Mouse (Mus musculus): ENCODE data around the gene Josd1.
A peak's percentile ranks its signal among the peaks of the same experiment; 100 is the strongest.

Josd1 gene

DNA sequence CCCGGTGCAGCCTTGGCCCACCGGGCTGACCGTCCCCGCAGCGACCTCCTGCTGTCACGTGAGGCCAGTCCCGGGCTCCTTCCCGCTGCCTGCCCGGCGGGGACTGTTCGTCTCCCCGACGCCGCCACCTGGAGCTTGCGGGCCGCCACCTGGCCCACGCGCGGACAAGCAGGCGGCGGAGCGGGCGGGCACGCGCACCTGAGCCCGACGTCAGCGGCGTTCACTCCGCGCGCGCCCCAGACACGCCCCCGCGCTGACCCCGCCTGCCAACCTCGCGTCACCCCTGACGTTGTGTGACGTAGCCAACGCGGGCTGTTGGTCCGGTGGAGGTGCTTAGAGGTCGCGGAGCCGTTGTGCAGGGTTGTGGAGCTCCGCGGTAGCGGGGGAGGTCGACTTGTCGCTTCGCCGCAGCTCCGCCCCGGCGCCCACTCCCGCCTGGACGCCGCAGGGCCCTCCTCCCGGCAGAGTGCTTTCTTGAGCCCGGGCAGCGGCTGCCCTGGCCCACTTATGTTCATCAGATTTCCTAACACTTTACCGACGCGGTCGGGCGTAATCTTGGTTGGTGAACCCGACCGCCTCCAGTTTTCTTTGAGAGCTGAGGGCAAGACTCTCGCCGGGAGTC, at the start of gene Josd1:
TSS of gene Josd1 (minus strand) at position 274 of the 622 bp plus-strand sequence.
- DNase-seq: peak; percentile 97 to 98

- DNase-seq: no peak
Measured at GRCm38 (mm10) chr15:79734311-79734710, 46.6 kb upstream of the Josd1 start.

DNA sequence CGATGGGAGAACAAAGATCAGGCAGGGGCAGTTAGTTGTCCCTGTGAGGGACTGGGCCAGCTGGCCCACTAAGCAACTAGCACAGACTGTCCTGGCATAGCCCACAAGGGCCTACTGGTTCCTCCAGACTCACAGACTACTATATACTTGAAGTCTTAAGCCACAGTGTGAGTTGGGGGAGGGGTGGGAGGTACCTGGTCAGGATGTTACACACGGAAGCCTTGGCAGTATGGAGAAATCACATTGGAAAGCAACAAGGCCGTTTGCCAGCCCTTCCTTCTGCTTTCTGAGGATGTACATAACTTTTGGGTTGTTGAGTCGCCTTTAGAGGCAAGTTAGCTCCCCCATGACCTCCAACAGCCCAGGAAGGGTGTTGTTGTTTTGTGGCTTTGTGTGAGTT, 45.9 kb upstream of the Josd1 start:
- no peak for DNase-seq

GRCm38 (mm10) chr15:79733192-79733591, 45.5 kb upstream of the Josd1 start:
- no peak for DNase-seq

GRCm38 (mm10) chr15:79731554-79731953, 43.8 kb upstream of the Josd1 start:
- no peak for DNase-seq

DNA sequence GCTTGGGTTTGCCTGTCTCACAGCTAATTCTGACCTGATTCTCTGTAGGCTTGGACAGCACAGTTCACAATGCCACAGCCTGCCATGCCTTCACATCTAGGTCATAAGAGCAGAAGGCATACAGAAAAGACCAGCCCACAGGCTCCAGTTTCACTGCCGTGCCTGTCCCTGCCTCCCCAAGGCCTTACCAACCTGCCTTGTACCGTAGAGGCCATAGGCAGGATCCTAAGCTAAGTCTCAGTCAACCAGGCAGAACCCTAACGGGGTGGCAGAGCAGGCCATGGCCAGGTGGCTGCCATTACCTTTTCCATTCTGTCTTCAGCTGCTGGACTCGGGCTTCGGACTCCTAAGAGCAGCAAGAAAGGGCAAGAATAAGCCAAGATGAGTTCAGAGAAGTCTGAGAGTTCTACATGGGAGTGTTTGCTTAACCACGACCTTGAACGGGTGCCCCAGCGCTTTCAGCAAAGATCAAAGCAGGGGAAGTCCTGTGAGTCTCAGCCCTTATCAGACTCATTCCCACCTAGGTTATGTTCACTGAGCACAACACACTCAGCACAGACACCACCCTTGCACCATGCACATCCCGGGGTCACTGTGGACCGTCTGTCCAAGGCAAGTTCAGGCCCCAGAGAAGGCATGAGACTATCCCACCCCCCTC, 41.1 kb upstream of the Josd1 start:
- no peak for DNase-seq

DNA sequence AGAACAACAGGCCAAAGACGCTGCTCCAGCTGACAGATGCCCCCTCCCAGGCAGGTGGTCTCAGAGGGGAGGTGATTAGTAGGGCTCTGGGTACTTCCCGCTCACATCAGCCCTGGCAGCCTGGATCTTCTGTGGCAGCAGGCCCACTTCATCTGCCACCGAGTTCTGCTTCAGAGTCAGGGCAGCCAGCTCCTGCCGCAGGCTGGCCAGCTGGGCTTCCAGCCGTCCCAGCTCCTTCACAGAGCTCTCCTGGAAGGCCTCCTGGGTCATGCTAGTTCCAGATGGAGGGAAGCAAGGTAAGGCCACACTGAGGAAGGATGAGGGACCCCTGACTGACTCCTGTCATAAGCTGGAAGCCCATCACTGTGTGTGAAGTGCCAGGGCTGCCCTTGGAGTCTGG, 40.6 kb upstream of the Josd1 start:
- no peak for DNase-seq

DNA sequence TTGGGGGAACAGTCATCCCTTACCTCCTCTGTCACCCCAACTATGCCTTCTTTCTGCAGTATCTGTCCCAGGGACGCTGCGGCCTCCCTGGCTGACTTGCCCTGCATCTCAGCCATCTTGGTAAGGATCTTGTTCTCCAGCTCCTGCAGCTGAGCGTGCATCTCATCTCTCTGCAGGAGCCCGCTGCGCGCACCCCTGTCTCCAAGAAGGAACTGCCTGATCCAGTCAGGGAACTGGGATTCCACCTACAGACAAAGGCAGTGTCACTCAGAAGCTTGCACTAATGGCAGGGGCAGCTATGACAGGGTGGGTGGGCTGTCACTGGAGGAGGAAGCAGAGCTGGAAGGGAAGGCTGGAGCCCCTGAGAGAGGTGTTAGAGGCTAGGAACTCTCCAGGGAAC, 40.1 kb upstream of the Josd1 start:
- no peak for DNase-seq

- no peak for DNase-seq
Measured at GRCm38 (mm10) chr15:79725190-79725789, 37.6 kb upstream of the Josd1 start.

DNA sequence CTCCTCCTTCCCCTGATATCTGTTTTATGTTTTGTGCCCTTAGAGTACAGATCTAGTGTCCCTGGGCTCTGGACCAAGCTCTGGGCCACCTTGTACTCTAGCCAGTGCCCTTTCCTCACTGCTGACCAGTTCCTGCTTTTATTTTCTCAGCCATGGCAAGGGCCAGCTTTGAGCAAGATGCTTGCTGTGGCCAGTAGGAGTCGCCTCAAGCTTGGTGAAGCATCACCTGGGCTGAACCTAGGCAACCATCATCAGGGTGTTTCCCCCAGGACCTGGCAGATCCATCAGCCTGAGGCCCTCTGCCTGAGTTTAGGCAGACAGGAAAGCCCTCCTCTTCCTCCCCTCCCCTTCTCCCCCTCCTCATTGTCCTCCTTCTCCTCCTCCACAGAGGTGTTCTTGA, 35.7 kb upstream of the Josd1 start:
- peak; percentile 46 to 49 for DNase-seq

GRCm38 (mm10) chr15:79720796-79721195, 33.1 kb upstream of the Josd1 start:
- no peak for DNase-seq

GRCm38 (mm10) chr15:79720267-79720666, 32.5 kb upstream of the Josd1 start:
- no peak for DNase-seq

- no peak for DNase-seq
Measured at GRCm38 (mm10) chr15:79716710-79717109, 29.0 kb upstream of the Josd1 start.

DNA sequence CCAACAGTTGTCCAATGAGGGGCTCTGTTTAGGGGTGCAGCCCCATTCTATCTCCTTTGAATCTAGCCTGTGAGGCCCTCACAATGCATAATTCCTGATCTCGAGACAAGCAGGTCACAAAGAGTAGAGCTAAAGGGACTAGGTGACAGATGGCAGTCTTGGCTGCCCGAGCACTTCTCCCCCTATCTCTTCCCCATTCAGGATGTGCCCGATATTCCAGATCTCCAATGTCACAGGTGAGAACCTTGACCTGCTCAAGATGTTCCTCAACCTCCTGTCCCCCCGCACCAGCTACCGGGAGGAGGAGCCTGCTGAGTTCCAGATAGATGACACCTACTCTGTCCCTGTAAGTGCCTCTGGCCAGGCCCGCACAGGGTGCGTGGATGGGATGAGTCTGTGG, 27.9 kb upstream of the Josd1 start:
- DNase-seq: no peak

DNA sequence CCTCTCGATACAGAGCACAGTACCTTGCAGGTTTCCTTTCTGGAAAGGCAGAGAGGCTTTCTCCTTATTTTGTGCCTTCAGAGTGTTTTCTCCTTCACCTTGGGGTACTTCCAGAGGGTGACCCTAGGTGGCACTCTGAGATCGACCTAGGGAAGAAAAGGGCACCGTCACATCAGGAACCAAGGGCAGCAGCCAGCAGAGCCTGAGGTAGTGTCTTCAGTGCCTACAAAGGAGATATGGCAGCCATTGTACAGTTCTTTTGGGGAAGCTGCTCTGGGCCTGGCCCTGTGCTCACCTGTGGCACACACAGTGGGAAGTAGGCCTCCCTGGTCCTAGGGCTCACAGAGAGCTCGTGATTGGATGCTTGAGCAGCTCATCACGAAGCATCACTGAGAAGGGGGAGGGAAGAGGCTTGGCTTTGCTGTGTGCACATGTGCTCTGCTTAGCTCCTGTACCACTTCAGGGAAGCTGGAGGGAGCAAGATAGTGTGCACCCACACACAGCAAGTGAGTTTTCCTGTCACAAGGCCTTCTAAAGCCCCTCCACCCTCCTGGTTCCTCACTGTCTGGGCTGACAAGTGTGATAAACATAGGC, 20.6 kb upstream of the Josd1 start:
- no peak for DNase-seq

DNA sequence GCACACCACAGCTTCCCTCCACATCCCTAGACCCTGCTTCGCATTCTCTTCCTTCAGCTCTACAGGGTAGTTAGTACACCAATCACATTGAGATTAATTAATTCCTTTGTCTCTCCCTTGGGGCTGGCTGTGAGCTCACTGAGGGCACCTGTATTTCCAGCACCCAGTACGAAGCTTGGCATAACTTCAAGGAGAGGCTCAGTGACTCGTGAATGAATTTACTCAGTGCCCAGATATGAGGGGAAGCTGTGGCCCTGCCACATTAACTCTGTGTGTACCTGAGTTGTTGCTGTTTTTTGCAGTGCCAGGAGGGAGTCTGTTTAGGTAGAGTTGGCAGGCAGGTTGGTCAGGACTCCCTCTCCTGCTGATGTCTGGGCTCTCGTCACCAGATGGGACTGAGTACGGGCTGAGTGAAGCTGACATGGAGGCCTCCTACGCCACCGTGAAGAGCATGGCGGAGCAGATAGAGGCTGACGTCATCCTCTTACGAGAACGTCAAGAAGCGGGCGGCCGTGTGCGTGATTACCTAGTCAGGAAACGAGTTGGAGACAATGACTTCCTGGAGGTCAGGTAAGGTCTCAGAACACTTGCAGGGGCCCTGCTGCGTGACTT, 19.0 kb upstream of the Josd1 start:
- DNase-seq: no peak

DNA sequence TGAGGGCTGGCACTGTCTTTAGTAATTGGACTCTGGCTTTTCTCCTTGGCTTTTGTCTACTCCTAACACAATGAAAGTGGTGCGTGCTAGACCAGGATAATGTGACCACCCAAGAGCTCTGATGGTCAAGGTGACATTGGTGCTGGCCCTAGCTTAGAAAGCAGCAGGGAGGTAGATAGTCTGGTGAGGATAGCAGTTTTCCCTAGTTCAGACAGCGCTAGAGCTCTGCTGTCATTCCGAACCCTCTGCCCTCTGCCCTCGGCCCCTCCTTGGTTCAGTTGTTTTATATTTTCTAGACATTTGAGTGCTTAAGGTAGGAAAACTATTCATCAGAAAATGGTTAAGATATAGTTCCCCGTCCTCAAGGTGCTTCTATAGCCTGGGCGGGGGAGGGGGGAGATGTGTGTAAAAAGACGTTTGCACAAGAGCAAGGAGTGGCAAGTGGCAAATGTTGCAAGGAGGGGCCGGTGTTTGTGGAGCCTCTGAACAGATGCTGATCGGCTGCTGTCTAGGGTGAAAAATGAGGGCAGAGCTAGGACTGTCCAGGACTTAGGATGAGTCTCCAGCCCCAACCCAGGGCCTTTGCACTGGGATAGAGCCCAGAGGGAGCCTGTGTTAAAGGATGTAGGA, 10.0 kb upstream of the Josd1 start:
- DNase-seq: no peak

DNA sequence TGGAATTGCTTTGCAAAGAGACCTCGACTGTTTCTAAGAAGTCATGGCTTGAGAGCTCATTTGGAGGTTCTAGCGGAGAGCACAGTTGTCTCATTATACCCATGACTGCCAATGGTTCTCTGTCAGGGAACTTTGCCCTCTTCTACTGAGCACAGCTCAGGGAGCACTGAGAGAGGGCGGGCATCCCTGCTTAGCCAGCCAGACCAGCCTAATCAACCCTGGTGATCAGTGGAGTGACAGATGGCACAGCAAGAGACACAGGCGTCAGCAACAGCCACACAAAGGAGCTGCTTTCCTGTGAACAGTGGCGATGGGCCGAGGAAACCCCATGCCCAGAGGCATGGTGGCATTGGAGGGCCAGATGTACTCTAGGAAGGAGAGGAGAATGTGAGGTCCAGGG, 9.3 kb upstream of the Josd1 start:
- DNase-seq: no peak

GRCm38 (mm10) chr15:79696508-79696907, 8.8 kb upstream of the Josd1 start:
- DNase-seq: no peak

GRCm38 (mm10) chr15:79695516-79695915, 7.8 kb upstream of the Josd1 start:
- DNase-seq: no peak

DNA sequence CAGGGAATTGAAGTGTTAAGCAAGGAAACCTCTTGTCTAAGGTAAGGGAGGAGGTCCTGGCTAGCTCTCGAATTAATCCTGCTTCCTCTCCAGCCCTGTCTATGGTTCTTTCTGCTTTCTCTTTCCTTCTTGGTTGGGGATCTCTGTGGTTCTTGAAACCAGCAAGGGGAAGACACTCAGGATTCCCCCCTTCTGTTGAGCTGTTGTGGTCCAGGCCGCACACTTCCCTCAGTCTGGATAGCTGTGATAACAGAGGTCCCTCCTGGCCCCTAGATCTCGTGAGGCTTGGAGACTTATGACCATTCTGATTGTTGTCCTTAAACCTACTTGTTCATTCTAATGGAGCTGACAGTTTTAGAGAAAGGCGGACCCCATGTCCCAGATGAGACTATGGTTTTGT, 6.8 kb upstream of the Josd1 start:
- DNase-seq: no peak

- DNase-seq: peak; percentile 67 to 68
Measured at GRCm38 (mm10) chr15:79693740-79694139, 6.0 kb upstream of the Josd1 start.

DNA sequence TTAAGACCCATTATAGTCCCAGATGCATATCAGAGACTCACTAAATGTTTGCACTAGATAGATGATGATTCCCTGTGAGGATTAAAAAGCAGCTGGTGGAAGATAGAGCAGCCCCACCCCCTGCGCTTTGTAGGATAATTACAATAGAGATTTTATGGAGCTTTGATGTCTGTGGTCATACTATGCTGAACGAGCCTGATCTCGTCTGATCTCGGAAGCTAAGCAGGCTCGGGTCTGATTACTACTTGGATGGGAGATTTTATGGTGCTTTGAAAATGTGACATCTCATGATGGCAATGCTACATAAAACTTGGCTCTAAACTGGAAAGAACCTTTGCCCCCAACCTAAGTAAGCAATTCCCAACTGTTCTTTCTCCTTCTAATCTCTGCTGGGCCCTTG, 4.6 kb upstream of the Josd1 start:
- DNase-seq: no peak
